7 mouse cellular contexts compared by ENCODE assay signal in genomic region chr11:58977150-58977549, GRCm38 (mm10). TPM values are rescaled to one million over a fixed set of nuclear protein-coding genes. Genes with fewer than 3 reads are reported as not detected.
DNase-seq lines count a peak whose midpoint lies in the region; ATAC-seq and TF ChIP-seq lines count a peak whose summit lies in the region.

No protein-coding gene starts in this region.

- peak overlapping the region; percentile 82 for H3K9ac ChIP-seq in hindbrain, postnatal 0 days (replicated peaks; ENCODE audit: low read length)
- H3K9ac ChIP-seq in stomach, postnatal 0 days (ENCODE audit: low read length): peak overlapping the region; percentile 92

- DNase-seq in retina, embryonic 14.5 days (ENCODE audit: low spot score): peak; percentile 37
- DNase-seq in retina, postnatal 1 day: no peak
- DNase-seq in hindbrain, postnatal 0 days (ENCODE audit: low spot score): peak; percentile 23
- DNase-seq in stomach, postnatal 0 days (ENCODE audit: low spot score): peak; percentile 61
- DNase-seq in urinary bladder, postnatal 36 days (ENCODE audit: low spot score in 2 of 2): no peak

- no peak for TF ChIP-seq POLR2A in cortical plate, adult 2 months (IDR thresholded peaks at IDR 0.05; ENCODE audit: extremely low read depth, insufficient read depth, low read length)

- peak overlapping the region; percentile 80 for H3K4me3 ChIP-seq in cortical plate, adult 2 months (ENCODE audit: insufficient read depth, low read length)
- peak overlapping the region; percentile 88 for H3K4me3 ChIP-seq in hindbrain, postnatal 0 days (ENCODE audit: low read length)
- H3K4me3 ChIP-seq in stomach, postnatal 0 days (ENCODE audit: low read depth, low read length): peak overlapping the region; percentile 98

- TF ChIP-seq CTCF in cortical plate, adult 2 months (IDR thresholded peaks at IDR 0.05; ENCODE audit: extremely low read depth, insufficient read depth, low read length): no peak
- TF ChIP-seq CTCF in hindbrain, postnatal 0 days (IDR thresholded peaks at IDR 0.05; ENCODE audit: low read depth): no peak
- TF ChIP-seq CTCF in stomach, postnatal 0 days (IDR thresholded peaks at IDR 0.05; ENCODE audit: low read depth): no peak

- TF ChIP-seq EP300 in stomach, postnatal 0 days (optimal IDR thresholded peaks at IDR 0.05): no peak

- 0 out of 2 replicates have a peak, but pooled peaks cover 3% of the 10 kb centered on the region for H3K36me3 ChIP-seq in hindbrain, postnatal 0 days (ENCODE audit: insufficient read depth, low read length)
- H3K36me3 ChIP-seq in stomach, postnatal 0 days (ENCODE audit: control insufficient read depth, insufficient read depth, low read length): no peaks in the 10 kb centered on the region

- ATAC-seq in hindbrain, postnatal 0 days: no peak
- peak; percentile 34; the same call in 1 of the 2 replicates for ATAC-seq in megakaryocyte, adult 5-6 weeks (ENCODE audit: poor library complexity, severe bottlenecking)
- peak; percentile 37; the same call in 1 of the 2 replicates for ATAC-seq in stomach, postnatal 0 days (ENCODE audit: low FRiP score, low TSS enrichment)

- no peak overlapping the region for H3K27ac ChIP-seq in cortical plate, adult 2 months (ENCODE audit: insufficient read depth, low read length)
- peak overlapping the region; percentile 52; the same call in 1 of the 2 replicates for H3K27ac ChIP-seq in hindbrain, postnatal 0 days
- peak overlapping the region; percentile 85 for H3K27ac ChIP-seq in stomach, postnatal 0 days (replicated peaks)

- H3K4me1 ChIP-seq in cortical plate, adult 2 months (ENCODE audit: control insufficient read depth, insufficient read depth, low read length): peaks cover 6% of the 10 kb centered on the region; the same call in 1 of the 2 replicates
- H3K4me1 ChIP-seq in hindbrain, postnatal 0 days (ENCODE audit: insufficient read depth, low read length): peaks cover 20% of the 10 kb centered on the region
- peaks cover 5% of the 10 kb centered on the region for H3K4me1 ChIP-seq in stomach, postnatal 0 days (replicated peaks; ENCODE audit: control insufficient read depth, insufficient read depth)

- under 1% methylated on average over 29 of the region's 29 CpGs for WGBS in hindbrain, postnatal 0 days
- under 1% methylated on average over 29 of the region's 29 CpGs for WGBS in stomach, postnatal 0 days

- peak overlapping the region; percentile 100 for H3K4me2 ChIP-seq in hindbrain, postnatal 0 days (ENCODE audit: low read depth, low read length)
- H3K4me2 ChIP-seq in stomach, postnatal 0 days (replicated peaks; ENCODE audit: low read depth): peak overlapping the region; percentile 96

- H3K9me3 ChIP-seq in hindbrain, postnatal 0 days (ENCODE audit: low read length): no peaks in the 10 kb centered on the region
- H3K9me3 ChIP-seq in stomach, postnatal 0 days (ENCODE audit: control insufficient read depth, low read length): no peaks in the 10 kb centered on the region

- H3K27me3 ChIP-seq in hindbrain, postnatal 0 days (ENCODE audit: insufficient read depth, low read length): no peaks in the 10 kb centered on the region
- H3K27me3 ChIP-seq in stomach, postnatal 0 days (ENCODE audit: control insufficient read depth, insufficient read depth, low read length): no peaks in the 10 kb centered on the region

RNA-seq across cellular contexts. Expression of gene Trim11, which starts 0.7 kb away (rescaled TPM):
- 25.9 and 26.7 TPM in 2 replicates for polyA plus RNA-seq in cortical plate, adult 2 months (2012; rRNA removed)
- total RNA-seq in hindbrain, postnatal 0 days (2014; rRNA removed): 31.7 and 31.8 TPM in 2 replicates
- polyA plus RNA-seq in hindbrain, postnatal 0 days (2015; fragmentation: Nextera tagmentation; extraction: Ambion mirVana): 14.1 and 15.9 TPM in 2 replicates
- total RNA-seq in megakaryocyte, adult 5-6 weeks (2015): 22.2 and 26.7 TPM in 2 replicates
- total RNA-seq in megakaryocyte, adult 5-6 weeks (2017): 30.0 and 33.2 TPM in 2 replicates
- polyA plus RNA-seq in stomach, postnatal 0 days (2015; fragmentation: Nextera tagmentation; extraction: Ambion mirVana): 9.9 and 11.0 TPM in 2 replicates

RNA-seq across cellular contexts. Expression of gene Hist3h2a, which starts 22.7 kb away (rescaled TPM):
- polyA plus RNA-seq in cortical plate, adult 2 months (2012; rRNA removed): 40.1 and 42.8 TPM in 2 replicates
- 218 and 236 TPM in 2 replicates for total RNA-seq in hindbrain, postnatal 0 days (2014; rRNA removed)
- polyA plus RNA-seq in hindbrain, postnatal 0 days (2015; fragmentation: Nextera tagmentation; extraction: Ambion mirVana): 49.6 and 53.3 TPM in 2 replicates
- total RNA-seq in megakaryocyte, adult 5-6 weeks (2015): 20.6 and 24.9 TPM in 2 replicates
- 267 and 273 TPM in 2 replicates for total RNA-seq in megakaryocyte, adult 5-6 weeks (2017)
- polyA plus RNA-seq in stomach, postnatal 0 days (2015; fragmentation: Nextera tagmentation; extraction: Ambion mirVana): 18.7 and 19.1 TPM in 2 replicates

RNA-seq across cellular contexts. Expression of gene Trim17, which starts 22.7 kb away (rescaled TPM):
- 6.6 and 7.4 TPM in 2 replicates for polyA plus RNA-seq in cortical plate, adult 2 months (2012; rRNA removed)
- 2.8 and 4.3 TPM in 2 replicates for total RNA-seq in hindbrain, postnatal 0 days (2014; rRNA removed)
- 0.55 and 0.74 TPM in 2 replicates for polyA plus RNA-seq in hindbrain, postnatal 0 days (2015; fragmentation: Nextera tagmentation; extraction: Ambion mirVana)
- total RNA-seq in megakaryocyte, adult 5-6 weeks (2015): not detected in 2 replicates
- 0.07 TPM in 1 of 2 replicates, not detected in the other for total RNA-seq in megakaryocyte, adult 5-6 weeks (2017)
- 0.05 and 0.08 TPM in 2 replicates for polyA plus RNA-seq in stomach, postnatal 0 days (2015; fragmentation: Nextera tagmentation; extraction: Ambion mirVana)

RNA-seq across cellular contexts. Expression of gene Hist3h2ba, which starts 28.4 kb away (rescaled TPM):
- polyA plus RNA-seq in cortical plate, adult 2 months (2012; rRNA removed): 101 and 112 TPM in 2 replicates
- total RNA-seq in hindbrain, postnatal 0 days (2014; rRNA removed): 625 and 1,276 TPM in 2 replicates
- polyA plus RNA-seq in hindbrain, postnatal 0 days (2015; fragmentation: Nextera tagmentation; extraction: Ambion mirVana): 103 and 109 TPM in 2 replicates
- 4.6 and 6.9 TPM in 2 replicates for total RNA-seq in megakaryocyte, adult 5-6 weeks (2015)
- total RNA-seq in megakaryocyte, adult 5-6 weeks (2017): 5.4 and 10.9 TPM in 2 replicates
- 7.5 and 8.9 TPM in 2 replicates for polyA plus RNA-seq in stomach, postnatal 0 days (2015; fragmentation: Nextera tagmentation; extraction: Ambion mirVana)

RNA-seq across cellular contexts. Expression of gene Rnf187, which starts 38.4 kb away (rescaled TPM):
- 567 and 588 TPM in 2 replicates for polyA plus RNA-seq in cortical plate, adult 2 months (2012; rRNA removed)
- 975 and 1,069 TPM in 2 replicates for total RNA-seq in hindbrain, postnatal 0 days (2014; rRNA removed)
- 649 and 670 TPM in 2 replicates for polyA plus RNA-seq in hindbrain, postnatal 0 days (2015; fragmentation: Nextera tagmentation; extraction: Ambion mirVana)
- 42.6 and 42.9 TPM in 2 replicates for total RNA-seq in megakaryocyte, adult 5-6 weeks (2015)
- 49.7 and 61.7 TPM in 2 replicates for total RNA-seq in megakaryocyte, adult 5-6 weeks (2017)
- 136 and 140 TPM in 2 replicates for polyA plus RNA-seq in stomach, postnatal 0 days (2015; fragmentation: Nextera tagmentation; extraction: Ambion mirVana)

Comparison
In these comparisons a context has a peak if more than half of its experiments do, and no peak if none do; other contexts are left out.
1. DNase-seq: peak in retina, embryonic 14.5 days (single experiment), hindbrain, postnatal 0 days (single experiment) and stomach, postnatal 0 days (single experiment); none in retina, postnatal 1 day (single experiment) and urinary bladder, postnatal 36 days (0 of 2).
2. Peak in every context shown above with its lines, with median percentiles within 50 percentile points of each other: H3K4me3 ChIP-seq.